Mouse (Mus musculus) testis, adult 2 months (tissue): Measurements from ENCODE around the gene Ube2d3. TPM values are rescaled to one million over a fixed set of nuclear protein-coding genes. Genes with fewer than 3 reads are reported as not detected.

Experiments used
- H3K27ac ChIP-seq: fragments of 200-500 bp; 2 replicates; pipeline ENCODE4 v1.5.1; 2012; ENCODE audit warnings: low read depth, low read length; ENCODE audit not compliant: control insufficient read depth, insufficient read depth
- H3K27me3 ChIP-seq: fragments of 200-500 bp; 2 replicates; pipeline ENCODE4 v1.6.1; 2012; ENCODE audit warnings: mild to moderate bottlenecking, low read length, moderate library complexity; ENCODE audit not compliant: control insufficient read depth, insufficient read depth
- H3K36me3 ChIP-seq: fragments of 200-500 bp; 2 replicates; pipeline ENCODE4 v1.6.1; 2012; ENCODE audit warnings: mild to moderate bottlenecking, low read length; ENCODE audit not compliant: control insufficient read depth, insufficient read depth
- H3K4me1 ChIP-seq: fragments of 200-500 bp; 2 replicates; pipeline ENCODE4 v1.6.1; 2012; ENCODE audit warnings: low read length; ENCODE audit not compliant: control insufficient read depth, insufficient read depth
- H3K4me3 ChIP-seq: fragments of 200-500 bp; 2 replicates; pipeline ENCODE4 v1.5.1; 2012; ENCODE audit warnings: low read depth, mild to moderate bottlenecking, low read length, moderate library complexity, mixed read lengths; ENCODE audit not compliant: control insufficient read depth
- CTCF ChIP-seq: fragments of 200-500 bp; IDR thresholded peaks from 2 replicates; pipeline ENCODE4 v1.5.1; 2012; ENCODE audit warnings: low read depth, mild to moderate bottlenecking, inconsistent platforms, low read length, moderate library complexity; ENCODE audit not compliant: control insufficient read depth, insufficient read depth, insufficient replicate concordance
- POLR2A ChIP-seq: fragments of 200-500 bp; IDR thresholded peaks from 2 replicates; pipeline ENCODE4 v1.6.1; 2012; ENCODE audit warnings: low read depth, mild to moderate bottlenecking, inconsistent platforms, low read length, moderate library complexity; ENCODE audit not compliant: control insufficient read depth
- polyA plus RNA-seq: library from polyadenylated mRNA; depleted of rRNA; stranded (reverse); fragments of >200 nt; gene quantifications from 2 replicates; pipeline ENCODE4 v1.2.3, GENCODE M21; 2012

Gene Ube2d3
- polyA plus RNA-seq, 1 experiment: 621 TPM

DNA sequence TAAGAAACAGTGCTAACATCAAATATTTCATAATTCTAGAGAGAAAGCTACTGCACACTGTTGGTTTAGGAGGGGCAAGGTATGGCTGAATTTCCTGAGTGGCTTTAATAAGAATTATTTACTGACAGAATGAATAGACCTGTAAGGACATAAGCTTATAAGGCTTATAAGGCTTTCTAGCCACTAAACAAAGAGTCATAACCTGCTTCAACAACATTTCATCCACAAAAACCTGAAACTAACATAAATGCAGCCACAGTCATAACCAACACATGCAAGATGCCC, 16.7 kb upstream of the Ube2d3 start:
- Histone ChIP-seq H3K4me3 (no peak overlapping the region), H3K4me1 (peaks cover 2% of the 10 kb centered on the region; the same call in 1 of the 2 replicates), H3K27ac (no peak overlapping the region), H3K27me3 (no peaks in the 10 kb centered on the region), H3K36me3 (no peaks in the 10 kb centered on the region)
- TF ChIP-seq POLR2A: no peak
- no peak for TF ChIP-seq CTCF

DNA sequence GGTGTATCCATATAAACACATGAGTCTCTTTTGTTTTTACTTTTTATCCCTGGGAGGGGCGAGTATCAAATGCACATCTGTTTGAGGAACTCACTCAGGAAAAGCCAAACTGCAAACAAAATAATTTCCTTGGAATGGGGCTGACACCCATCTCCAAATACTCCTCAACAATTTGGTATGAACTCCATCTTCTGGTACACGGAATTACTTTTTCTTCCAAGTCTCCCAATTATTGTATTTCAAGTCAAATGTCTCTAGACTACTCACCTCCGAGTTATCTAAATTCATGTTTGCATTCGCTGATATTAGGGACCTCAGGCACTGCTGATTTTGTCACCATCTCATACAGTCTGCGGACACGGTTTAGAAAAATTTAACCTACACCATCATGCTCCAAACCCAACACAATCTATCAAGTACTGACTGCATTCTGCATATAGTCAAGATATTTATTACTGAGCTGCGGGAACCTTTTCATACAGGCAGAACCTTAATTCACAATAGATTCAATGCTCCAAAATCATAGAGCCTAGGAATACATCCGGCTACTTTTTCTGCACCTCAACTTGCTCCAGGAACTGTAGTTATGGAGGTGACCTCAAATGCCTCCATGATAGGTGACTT, 15.6 kb upstream of the Ube2d3 start:
- H3K27me3 ChIP-seq: no peaks in the 10 kb centered on the region
- TF ChIP-seq CTCF (no peak), POLR2A (no peak)
- H3K4me1 ChIP-seq: peaks cover 2% of the 10 kb centered on the region; the same call in 1 of the 2 replicates
- peak overlapping the region; percentile 79 for H3K27ac ChIP-seq
- H3K36me3 ChIP-seq: no peaks in the 10 kb centered on the region
- peak overlapping the region; percentile 86 for H3K4me3 ChIP-seq

DNA sequence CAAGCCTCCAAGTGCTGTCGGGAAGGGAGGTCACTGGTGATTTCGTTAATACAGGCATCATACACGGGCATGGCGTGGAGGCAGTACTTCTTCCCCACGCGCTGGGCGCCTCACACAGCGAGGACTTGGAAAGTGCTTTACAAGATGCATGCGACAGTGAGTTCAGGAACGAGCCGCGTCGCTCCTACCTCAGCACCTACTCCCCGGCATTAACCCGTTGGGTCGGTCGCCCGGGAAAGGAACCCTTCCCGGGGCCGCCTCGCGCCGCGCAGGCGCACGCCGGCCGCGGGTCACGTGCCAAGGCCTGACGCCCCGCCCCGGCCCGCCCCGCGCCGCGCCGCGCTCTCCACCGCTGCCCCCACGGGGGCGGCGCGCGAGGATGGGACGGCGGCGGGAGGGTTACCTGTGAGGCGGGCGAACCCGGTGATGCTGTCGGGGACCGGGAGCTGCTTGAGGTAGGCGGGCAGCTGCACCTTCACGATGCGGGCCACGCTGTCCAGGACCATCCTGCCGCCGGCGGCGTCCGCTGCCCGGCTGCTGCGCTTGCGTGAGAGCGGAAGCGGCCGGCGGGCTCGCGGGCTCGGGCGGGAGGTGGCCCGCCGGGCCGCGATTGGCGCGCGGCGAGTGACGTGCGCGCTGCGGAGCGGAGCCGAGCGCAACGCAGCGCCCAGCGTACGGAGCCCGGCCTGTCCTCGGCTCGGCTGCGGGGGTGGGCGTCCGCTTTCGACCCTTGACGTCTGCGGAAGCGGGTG, 14.9 kb upstream of the Ube2d3 start:
- TF ChIP-seq POLR2A (peak; percentile 79; the same call in 1 of the 2 replicates), CTCF (no peak; the same call in 1 of the 2 replicates)
- H3K4me1 ChIP-seq: peaks cover 2% of the 10 kb centered on the region; the same call in 1 of the 2 replicates
- no peaks in the 10 kb centered on the region for H3K36me3 ChIP-seq
- H3K27me3 ChIP-seq: no peaks in the 10 kb centered on the region
- H3K27ac ChIP-seq: peak overlapping the region; percentile 95
- peak overlapping the region; percentile 86 for H3K4me3 ChIP-seq

DNA sequence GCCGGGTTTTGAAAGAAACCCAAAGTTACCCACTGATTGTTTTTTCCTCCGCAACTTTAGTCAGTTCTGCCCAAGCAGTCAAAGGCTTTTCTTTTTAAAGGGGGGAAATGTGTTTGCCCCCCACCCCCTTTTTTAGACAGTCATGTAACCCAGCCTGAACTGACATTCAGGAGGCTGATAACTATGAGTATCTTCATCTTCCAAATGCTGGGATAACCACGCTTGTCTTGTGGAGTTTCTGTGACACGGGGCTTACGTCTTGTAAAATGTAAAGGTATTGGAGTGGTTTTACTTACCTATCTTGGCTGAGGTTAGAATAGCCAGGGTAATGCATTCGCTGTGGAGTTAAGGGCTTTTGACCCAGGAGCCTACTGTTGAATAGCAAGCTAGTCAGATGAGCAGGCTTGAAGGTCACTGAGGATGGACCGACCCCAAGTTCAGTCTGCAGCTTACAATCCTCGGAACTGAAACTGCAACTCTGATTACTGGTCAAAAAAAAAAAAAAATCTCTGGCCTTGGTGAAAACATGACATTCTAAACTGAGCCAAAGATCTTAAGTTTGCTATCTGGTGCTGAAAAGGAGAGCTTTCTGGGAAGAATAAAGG, 14.2 kb upstream of the Ube2d3 start, which contains the start of gene Cisd2:
Gene Cisd2, minus strand, starts transcription at position 318 of the 605 bp plus-strand sequence.
- TF ChIP-seq CTCF (no peak), POLR2A (no peak)
- H3K36me3 ChIP-seq: no peaks in the 10 kb centered on the region

DNA sequence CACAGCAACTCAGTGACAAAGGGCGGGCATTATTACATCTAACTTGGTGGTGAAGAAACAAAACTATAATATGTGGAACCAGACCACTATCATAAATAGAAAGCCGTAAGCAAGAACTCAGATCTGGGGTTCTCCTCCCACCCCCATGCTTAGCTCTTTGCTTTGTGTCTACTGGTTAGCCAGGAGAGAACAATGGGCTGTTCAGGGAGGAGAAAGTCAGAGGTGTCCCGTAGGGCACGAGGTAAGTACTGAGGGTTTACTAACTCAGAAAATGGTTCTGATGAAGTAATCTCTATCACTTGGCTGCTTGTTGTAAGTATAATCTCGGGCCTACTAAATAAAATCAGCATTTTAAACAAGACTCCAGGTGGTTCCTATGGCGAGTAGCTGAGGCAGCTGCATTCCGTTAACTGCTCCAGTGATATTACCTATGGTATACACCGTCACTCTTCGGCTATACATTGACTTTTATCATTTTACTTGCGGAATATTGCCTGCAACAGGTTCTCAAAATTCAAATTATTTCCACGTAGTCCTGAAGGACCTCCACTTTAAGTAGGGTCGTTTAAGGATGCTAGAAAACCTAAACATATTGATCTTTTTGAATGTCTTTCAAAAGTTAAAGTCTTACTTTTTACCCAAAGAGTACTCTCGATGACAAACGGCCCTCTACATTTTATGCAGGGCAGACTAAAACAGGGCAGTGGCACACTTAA, 890 bp upstream of the Ube2d3 start:
- no peaks in the 10 kb centered on the region for H3K27me3 ChIP-seq
- H3K4me1 ChIP-seq: no peaks in the 10 kb centered on the region; the same call in 1 of the 2 replicates
- H3K27ac ChIP-seq: peak overlapping the region; percentile 82
- TF ChIP-seq CTCF: no peak
- no peak for TF ChIP-seq POLR2A
- H3K36me3 ChIP-seq: peaks cover 3% of the 10 kb centered on the region
- H3K4me3 ChIP-seq: peak overlapping the region; percentile 99

More for the DNA sequence above, 14.2 kb upstream of the Ube2d3 start, which contains the start of gene Cisd2:
- Histone ChIP-seq H3K27ac (peak within 1 kb of the TSS; percentile 95), H3K4me3 (peak within 1 kb of the TSS; percentile 86), H3K27me3 (no peaks in the 10 kb centered on the region), H3K4me1 (peaks cover 2% of the 10 kb centered on the region; the same call in 1 of the 2 replicates)

DNA sequence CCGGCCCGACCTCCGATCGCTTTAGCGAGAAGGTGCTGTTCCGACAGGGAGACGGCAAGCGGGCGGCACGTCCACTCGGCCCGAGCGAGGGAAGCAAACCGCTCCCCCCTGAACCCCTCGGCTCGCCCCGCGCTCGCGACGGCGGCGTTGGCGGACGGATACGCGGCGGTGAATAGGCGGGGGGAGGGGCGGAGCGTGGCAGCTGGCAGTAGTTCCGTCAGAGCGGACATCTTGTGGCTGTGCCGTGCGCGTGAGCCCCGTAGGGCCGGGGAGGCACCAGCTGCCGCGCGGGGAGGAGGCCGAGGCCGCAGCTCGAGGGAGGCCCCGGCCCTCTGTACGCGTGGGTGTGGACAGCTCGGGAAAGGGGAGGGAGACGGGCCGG, 573 bp downstream of the Ube2d3 start:
- 0 out of 2 replicates have a peak, but pooled peaks have one; percentile 2 for TF ChIP-seq CTCF
- TF ChIP-seq POLR2A: peak; percentile 82
- peak overlapping the region; percentile 98 for H3K27ac ChIP-seq
- H3K27me3 ChIP-seq: no peaks in the 10 kb centered on the region
- H3K4me3 ChIP-seq: peak overlapping the region; percentile 99
- no peaks in the 10 kb centered on the region; the same call in 1 of the 2 replicates for H3K4me1 ChIP-seq
- peaks cover 3% of the 10 kb centered on the region for H3K36me3 ChIP-seq
